Mouse (Mus musculus) C2C12 (cell line): Measurements from ENCODE around the gene Dnajc1.

ENCODE experiments used
- CEBPB ChIP-seq: IDR thresholded peaks from one replicate; pipeline ENCODE4 v1.6.1; 2011; ENCODE audit warnings: low read depth, mild to moderate bottlenecking, control low read depth, moderate library complexity
- CTCF ChIP-seq: IDR thresholded peaks from one replicate; pipeline ENCODE4 v1.5.1; 2011; ENCODE audit not compliant: control insufficient read depth, insufficient read depth, insufficient read length
- MYOG ChIP-seq: IDR thresholded peaks from one replicate; pipeline ENCODE4 v1.6.1; 2011; ENCODE audit not compliant: control insufficient read depth, insufficient read length; ENCODE audit errors: extremely low read depth
- USF1 ChIP-seq: IDR thresholded peaks from one replicate; pipeline ENCODE4 v1.6.1; 2011; ENCODE audit warnings: low read depth, mild to moderate bottlenecking, control low read depth, moderate library complexity

- TF ChIP-seq CTCF (no peak), USF1 (no peak), MYOG (no peak), CEBPB (no peak)
Measured at GRCm38 (mm10) chr2:18180323-18180722, 212.3 kb downstream of the Dnajc1 start.
